Mouse (Mus musculus) E14TG2a.4 (cell line): ENCODE results near the gene Tbcb.
A peak's percentile ranks its signal among the peaks of the same experiment; 100 is the strongest.

Source experiments
- H3K27me3 ChIP-seq: 2 replicates; pipeline ENCODE4 v1.6.1; 2014; ENCODE audit warnings: low read length, control low read depth; ENCODE audit not compliant: insufficient read depth
- H3K36me3 ChIP-seq: 2 replicates; pipeline ENCODE4 v1.6.1; 2014; ENCODE audit warnings: low read length, control low read depth; ENCODE audit not compliant: insufficient read depth
- H3K4me1 ChIP-seq: replicated peaks from 2 replicates; pipeline ENCODE4 v1.6.1; 2014; ENCODE audit warnings: low read depth, low read length, control low read depth
- H3K4me3 ChIP-seq: replicated peaks from 2 replicates; pipeline ENCODE4 v1.5.1; 2014; ENCODE audit warnings: mild to moderate bottlenecking, low read length
- H3K9me3 ChIP-seq: 2 replicates; pipeline ENCODE4 v1.6.1; 2014; ENCODE audit warnings: low read length, control low read depth
- CTCF ChIP-seq: conservative IDR thresholded peaks from 2 replicates; pipeline ENCODE4 v1.5.1; 2014; ENCODE audit warnings: low read length
- NANOG ChIP-seq: IDR thresholded peaks from 2 replicates; pipeline ENCODE4 v1.6.1; 2014; ENCODE audit warnings: borderline replicate concordance, low read length, mixed read lengths
- POU5F1 ChIP-seq: IDR thresholded peaks from 2 replicates; pipeline ENCODE4 v1.6.1; 2014; ENCODE audit warnings: low read length, borderline replicate concordance

Gene Tbcb

GRCm38 (mm10) chr7:30231669-30232454 lies at the start of gene Tbcb, which contains the start of gene Polr2i:
Gene Tbcb, minus strand, starts transcription at chr7:30232272.
Gene Polr2i, plus strand, starts transcription at chr7:30231948.
- no peaks in the 10 kb centered on the region for H3K27me3 ChIP-seq
- H3K36me3 ChIP-seq, result peaks cover 62% of the 10 kb centered on the region
- TF ChIP-seq POU5F1, result no peak
- H3K4me3 ChIP-seq, result peak within 1 kb of the TSS; percentile 96
- H3K9me3 ChIP-seq, result no peaks in the 10 kb centered on the region
- peaks cover 65% of the 10 kb centered on the region for H3K4me1 ChIP-seq

- H3K27me3 ChIP-seq, result no peaks in the 10 kb centered on the region
- no peak for TF ChIP-seq POU5F1
- TF ChIP-seq NANOG, result no peak
- TF ChIP-seq CTCF, result no peak
- peaks cover 63% of the 10 kb centered on the region for H3K4me1 ChIP-seq
- peak overlapping the region; percentile 98 for H3K4me3 ChIP-seq
- H3K36me3 ChIP-seq, result peaks cover 19% of the 10 kb centered on the region
- H3K9me3 ChIP-seq, result no peaks in the 10 kb centered on the region
These were observed 49.5 kb upstream of the Tbcb start for GRCm38 (mm10) chr7:30281522-30281921.

GRCm38 (mm10) chr7:30280670-30281138 lies 48.6 kb upstream of the Tbcb start:
- TF ChIP-seq POU5F1, result no peak
- TF ChIP-seq CTCF, result no peak
- no peak for TF ChIP-seq NANOG
- H3K27me3 ChIP-seq, result no peaks in the 10 kb centered on the region
- peak overlapping the region; percentile 98 for H3K4me3 ChIP-seq
- peaks cover 61% of the 10 kb centered on the region for H3K4me1 ChIP-seq
- no peaks in the 10 kb centered on the region for H3K9me3 ChIP-seq
- peaks cover 25% of the 10 kb centered on the region for H3K36me3 ChIP-seq

GRCm38 (mm10) chr7:30279951-30280669 lies 48.0 kb upstream of the Tbcb start, which contains the start of the genes Thap8 and Wdr62:
Gene Thap8, plus strand, starts transcription at chr7:30280094.
Gene Wdr62, minus strand, starts transcription at chr7:30280419.
- peaks cover 30% of the 10 kb centered on the region for H3K36me3 ChIP-seq
- peak within 1 kb of the TSS; percentile 98 for H3K4me3 ChIP-seq
- peaks cover 65% of the 10 kb centered on the region for H3K4me1 ChIP-seq
- no peak for TF ChIP-seq CTCF
- no peak for TF ChIP-seq NANOG
- no peak for TF ChIP-seq POU5F1
- H3K27me3 ChIP-seq, result no peaks in the 10 kb centered on the region
- H3K9me3 ChIP-seq, result no peaks in the 10 kb centered on the region

DNA sequence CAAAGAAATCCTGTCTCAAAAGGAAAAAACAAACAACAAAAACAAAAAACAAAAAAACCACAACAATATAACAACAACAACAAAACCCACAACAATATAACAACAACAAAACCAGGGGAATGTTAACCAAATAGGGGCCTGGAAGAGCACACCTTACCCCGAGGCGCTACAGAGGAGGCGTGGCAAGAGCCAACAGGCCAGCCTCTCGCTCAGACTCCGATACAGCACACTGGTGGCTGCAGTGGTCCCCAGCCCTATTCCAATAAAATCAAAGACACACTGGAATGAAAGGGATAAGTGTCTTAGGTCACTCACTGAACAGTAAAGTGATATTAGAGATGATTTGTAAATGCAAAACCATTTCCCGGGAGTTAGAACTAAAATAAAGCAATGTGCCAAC lies 47.5 kb upstream of the Tbcb start:
- Histone ChIP-seq H3K4me1 (peaks cover 68% of the 10 kb centered on the region), H3K27me3 (no peaks in the 10 kb centered on the region), H3K4me3 (peak overlapping the region; percentile 98), H3K9me3 (no peaks in the 10 kb centered on the region), H3K36me3 (peaks cover 35% of the 10 kb centered on the region)
- TF ChIP-seq NANOG (no peak), POU5F1 (no peak), CTCF (no peak)

DNA sequence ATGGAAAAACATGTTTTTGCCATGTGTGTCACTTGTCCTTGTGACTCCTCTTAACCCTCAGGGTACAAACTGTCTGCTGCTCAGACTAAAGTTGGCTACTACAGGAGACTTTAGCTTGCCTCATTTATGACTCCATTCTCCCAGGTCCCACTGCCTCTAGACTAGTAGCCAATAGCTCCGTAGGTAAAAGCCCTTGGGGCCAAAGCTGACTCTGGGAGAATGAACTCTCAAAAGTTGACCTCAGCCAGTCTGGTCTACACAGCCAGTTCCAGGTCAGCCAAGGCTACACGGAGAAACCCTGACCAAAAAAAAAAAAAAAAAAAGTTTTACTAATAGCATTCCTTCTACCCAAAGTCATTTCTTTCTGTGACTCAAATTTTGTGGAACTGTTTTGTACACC lies 46.8 kb upstream of the Tbcb start:
- H3K9me3 ChIP-seq, result no peaks in the 10 kb centered on the region
- peak overlapping the region; percentile 98 for H3K4me3 ChIP-seq
- peaks cover 68% of the 10 kb centered on the region for H3K4me1 ChIP-seq
- TF ChIP-seq CTCF, result no peak
- no peak for TF ChIP-seq POU5F1
- TF ChIP-seq NANOG, result no peak
- H3K27me3 ChIP-seq, result no peaks in the 10 kb centered on the region
- peaks cover 42% of the 10 kb centered on the region for H3K36me3 ChIP-seq

DNA sequence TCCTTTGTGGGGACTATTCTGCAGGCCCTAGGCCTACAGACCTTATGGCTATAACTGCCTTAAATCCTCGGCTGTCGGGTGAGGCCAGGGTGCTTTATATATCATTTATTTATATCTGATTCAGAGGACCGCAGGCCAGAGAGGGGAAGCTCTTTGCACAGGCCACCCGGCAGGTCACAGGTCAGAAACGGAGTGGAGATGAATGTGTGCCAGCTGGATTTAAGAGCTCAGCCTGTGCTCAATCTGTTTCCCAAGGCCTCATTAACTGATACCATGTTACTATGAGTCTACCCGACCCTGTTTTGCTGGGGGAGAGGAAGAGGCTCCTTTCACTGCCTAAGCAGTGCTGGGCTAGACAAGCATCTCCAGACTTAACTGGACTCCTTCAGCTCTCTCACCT lies 42.3 kb upstream of the Tbcb start:
- no peak for TF ChIP-seq CTCF
- no peak for TF ChIP-seq NANOG
- no peak for TF ChIP-seq POU5F1
- peaks cover 56% of the 10 kb centered on the region for H3K4me1 ChIP-seq
- H3K4me3 ChIP-seq, result no peak overlapping the region
- H3K9me3 ChIP-seq, result no peaks in the 10 kb centered on the region
- H3K36me3 ChIP-seq, result peaks cover 87% of the 10 kb centered on the region
- H3K27me3 ChIP-seq, result no peaks in the 10 kb centered on the region

- Histone ChIP-seq H3K4me3 (no peak overlapping the region), H3K27me3 (no peaks in the 10 kb centered on the region), H3K4me1 (peaks cover 46% of the 10 kb centered on the region), H3K9me3 (no peaks in the 10 kb centered on the region), H3K36me3 (peaks cover 92% of the 10 kb centered on the region)
- TF ChIP-seq NANOG (no peak), POU5F1 (no peak), CTCF (no peak)
These were observed 37.6 kb upstream of the Tbcb start for GRCm38 (mm10) chr7:30269641-30270040.
